Mouse (Mus musculus) cerebellum, adult 2 months (tissue): ENCODE measurements around the gene Atl2.

Experiments
- CTCF ChIP-seq: fragments of 200-500 bp; IDR thresholded peaks from 2 replicates; pipeline ENCODE4 v1.5.1; 2011; ENCODE audit warnings: low read depth, mild to moderate bottlenecking, control low read depth, low read length, moderate library complexity, borderline replicate concordance; ENCODE audit not compliant: insufficient read depth
- POLR2A ChIP-seq: fragments of 200-500 bp; IDR thresholded peaks from 2 replicates; pipeline ENCODE4 v1.6.1; 2011; ENCODE audit warnings: low read length, control low read depth, borderline replicate concordance; ENCODE audit not compliant: insufficient read depth

DNA sequence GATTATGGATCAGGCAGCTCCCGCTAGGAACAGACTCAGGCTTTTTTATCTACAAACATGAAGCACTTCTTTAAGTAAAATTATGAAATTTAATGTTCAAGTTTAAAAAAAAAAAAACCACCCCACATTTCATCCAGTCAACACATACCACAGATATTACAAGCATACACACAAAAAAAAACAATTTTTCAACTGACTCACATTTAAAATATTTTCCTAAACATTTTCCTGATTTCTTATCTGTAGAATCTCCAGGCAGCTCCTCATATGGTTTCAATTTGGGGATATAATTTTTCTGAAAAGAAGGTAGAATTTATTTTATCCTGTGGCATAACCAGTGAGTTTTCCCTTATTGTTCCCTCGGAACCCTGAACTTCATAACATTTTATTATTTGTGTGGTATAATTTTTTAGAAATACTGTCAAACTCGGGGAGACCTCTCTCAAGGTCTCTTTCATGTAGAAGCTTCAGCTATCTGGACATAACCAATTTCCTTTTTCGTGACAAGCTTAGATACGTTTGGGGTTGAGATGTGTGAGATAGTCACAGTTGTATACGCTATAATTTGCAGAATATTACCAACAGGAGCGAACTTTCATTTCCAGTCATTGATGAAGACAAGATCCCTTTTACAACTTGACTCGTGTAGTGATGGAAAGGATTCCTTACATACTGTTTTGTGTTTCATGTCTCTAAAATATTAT is 11.0 kb upstream of the Atl2 start:
- TF ChIP-seq CTCF, result no peak
- TF ChIP-seq POLR2A, result no peak
